Mouse (Mus musculus) erythroblast, embryonic 14.5 days (primary cell): ENCODE data around the gene Tbl1xr1. TPM values are rescaled to one million over a fixed set of nuclear protein-coding genes. Genes with fewer than 3 reads are reported as not detected.

Experiments
- H3K27me3 ChIP-seq: 2 replicates; pipeline ENCODE4 v1.6.1; 2012; ENCODE audit warnings: inconsistent platforms; ENCODE audit not compliant: control insufficient read depth
- H3K36me3 ChIP-seq: 2 replicates; pipeline ENCODE4 v1.6.1; 2012; ENCODE audit warnings: mild to moderate bottlenecking, inconsistent platforms; ENCODE audit not compliant: control insufficient read depth
- H3K4me1 ChIP-seq: 2 replicates; pipeline ENCODE4 v1.6.1; 2012; ENCODE audit warnings: inconsistent platforms; ENCODE audit not compliant: control insufficient read depth
- H3K4me3 ChIP-seq: replicated peaks from 2 replicates; pipeline ENCODE3; 2012; ENCODE audit warnings: moderate library complexity, mild to moderate bottlenecking, inconsistent platforms
- H3K9me3 ChIP-seq: 2 replicates; pipeline ENCODE4 v1.6.1; 2012; ENCODE audit warnings: low read length, inconsistent platforms, mixed read lengths; ENCODE audit not compliant: control insufficient read depth
- GATA1 ChIP-seq: IDR thresholded peaks from 2 replicates; pipeline ENCODE4 v1.6.1; 2012; ENCODE audit warnings: low read length, inconsistent platforms, mixed read lengths
- TAL1 ChIP-seq: IDR thresholded peaks from 3 replicates; pipeline ENCODE4 v1.6.1; 2012; ENCODE audit warnings: low read length, inconsistent platforms, mixed read lengths
- polyA plus RNA-seq: library from polyadenylated mRNA; stranded (reverse); fragments of >175 nt; gene quantifications from 2 replicates; pipeline ENCODE4 v1.2.3, GENCODE M21; 2012

Tbl1xr1 gene
- polyA plus RNA-seq, 1 experiment: 0.53 TPM

DNA sequence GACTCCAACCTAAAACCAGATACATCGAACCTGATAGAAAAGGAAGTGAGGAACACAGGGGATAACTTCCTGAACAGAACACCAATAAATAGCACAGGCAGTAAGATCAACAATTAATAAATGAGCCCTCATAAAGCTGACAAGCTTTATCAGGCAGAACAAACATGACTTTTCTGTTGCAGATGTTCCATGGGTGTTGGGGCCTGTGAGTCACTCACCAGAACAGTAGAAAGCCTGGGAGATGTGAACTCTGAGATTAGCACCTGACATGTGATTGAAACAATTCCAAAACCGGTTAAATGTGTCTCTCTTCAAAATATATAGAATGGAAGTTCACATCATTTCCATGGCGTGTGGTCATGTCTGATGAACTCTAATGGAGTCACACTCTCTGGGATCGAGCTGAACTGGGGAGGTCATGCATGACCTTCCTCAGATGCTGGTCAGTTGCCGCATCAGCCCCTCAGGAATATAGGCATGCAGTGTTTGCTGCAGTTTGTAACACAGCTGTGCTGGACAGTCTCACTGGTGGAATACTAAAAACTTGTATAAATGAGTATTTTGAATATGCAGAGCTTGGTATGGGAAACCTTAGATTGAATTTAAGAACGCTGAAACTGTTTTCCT is 72.0 kb downstream of the Tbl1xr1 start:
- no peak for TF ChIP-seq GATA1
- TF ChIP-seq TAL1: no peak
- H3K9me3 ChIP-seq: no peaks in the 10 kb centered on the region
- H3K4me3 ChIP-seq: no peak overlapping the region
- H3K4me1 ChIP-seq: peaks cover 25% of the 10 kb centered on the region
- H3K27me3 ChIP-seq: no peaks in the 10 kb centered on the region
- peaks cover 2% of the 10 kb centered on the region; the same call in 1 of the 2 replicates for H3K36me3 ChIP-seq

DNA sequence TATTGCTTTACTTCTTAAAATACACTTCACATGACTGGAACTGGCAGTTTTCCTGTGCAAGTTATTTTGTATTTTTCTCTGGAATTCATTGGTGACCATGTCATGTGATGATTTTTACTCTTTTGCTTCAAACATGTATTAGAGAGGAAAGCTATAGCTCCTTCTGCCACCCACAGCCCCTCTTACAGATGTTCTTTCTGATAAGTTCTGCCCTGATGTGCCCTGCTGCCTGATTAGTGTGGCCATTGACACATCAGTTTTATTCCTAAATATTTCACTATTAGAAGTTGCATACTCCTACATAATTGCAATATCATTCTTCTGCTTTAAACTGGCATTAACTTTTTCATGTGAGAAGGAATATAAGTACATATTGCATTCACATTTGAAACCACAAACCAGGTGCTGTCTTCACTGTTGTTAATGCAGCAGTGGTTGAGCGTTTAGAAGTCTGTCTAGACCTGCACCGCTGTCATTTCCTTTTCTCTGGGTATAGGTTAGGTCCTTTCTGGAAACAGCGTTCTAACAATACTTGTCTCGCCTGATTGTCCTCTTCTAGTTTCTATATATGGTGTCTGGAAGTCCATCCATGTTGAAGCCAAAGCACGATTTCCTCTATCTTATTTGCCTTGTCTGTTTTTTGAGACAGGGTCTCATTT is 74.5 kb downstream of the Tbl1xr1 start:
- peaks cover 16% of the 10 kb centered on the region for H3K4me1 ChIP-seq
- peaks cover 2% of the 10 kb centered on the region; the same call in 1 of the 2 replicates for H3K36me3 ChIP-seq
- H3K27me3 ChIP-seq: no peaks in the 10 kb centered on the region
- H3K4me3 ChIP-seq: no peak overlapping the region
- TF ChIP-seq TAL1 (no peak), GATA1 (no peak)
- no peaks in the 10 kb centered on the region for H3K9me3 ChIP-seq

DNA sequence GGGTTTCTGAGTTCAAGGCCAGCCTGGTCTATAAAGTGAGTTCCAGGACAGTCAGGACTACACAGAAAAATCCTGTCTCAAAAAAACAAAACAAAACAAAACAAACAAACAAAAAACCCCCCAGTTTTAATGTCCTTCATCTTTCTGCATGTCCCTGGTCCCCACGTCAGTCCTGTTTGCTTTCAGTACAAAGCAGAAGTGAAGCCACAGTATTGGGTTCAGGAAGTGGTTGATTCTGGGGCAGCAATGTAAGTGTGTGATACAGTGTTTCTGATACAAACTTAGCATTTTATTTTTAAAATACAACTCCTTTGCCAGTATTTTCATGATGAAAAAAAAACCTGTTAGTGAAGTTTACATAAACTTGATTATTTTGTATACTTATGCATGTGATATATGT is 76.3 kb downstream of the Tbl1xr1 start:
- Histone ChIP-seq H3K36me3 (peaks cover 2% of the 10 kb centered on the region; the same call in 1 of the 2 replicates), H3K27me3 (no peaks in the 10 kb centered on the region), H3K4me1 (peaks cover 19% of the 10 kb centered on the region), H3K9me3 (no peaks in the 10 kb centered on the region), H3K4me3 (no peak overlapping the region)
- TF ChIP-seq TAL1 (no peak), GATA1 (no peak)

DNA sequence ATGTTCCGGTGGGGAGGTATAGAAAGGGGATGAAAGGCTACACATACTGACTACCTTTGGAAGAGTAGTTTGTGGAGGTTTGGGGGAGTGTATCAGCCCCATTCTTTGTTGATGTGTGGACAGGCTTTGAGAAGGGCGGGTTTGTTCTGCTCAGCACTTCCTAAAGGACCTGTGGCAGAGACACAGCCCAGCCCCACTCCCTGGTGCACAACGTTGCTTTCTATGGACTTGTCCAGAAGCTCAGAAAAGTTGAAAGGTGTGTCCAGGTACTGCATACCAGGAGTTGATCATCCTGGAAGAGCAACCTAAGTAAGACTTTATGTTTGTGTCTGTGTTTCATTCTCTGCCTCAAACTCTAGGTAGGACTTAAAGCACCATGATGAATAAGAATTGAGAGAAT is 78.1 kb downstream of the Tbl1xr1 start:
- Histone ChIP-seq H3K4me3 (no peak overlapping the region), H3K27me3 (no peaks in the 10 kb centered on the region), H3K4me1 (peaks cover 19% of the 10 kb centered on the region), H3K36me3 (peaks cover 2% of the 10 kb centered on the region; the same call in 1 of the 2 replicates), H3K9me3 (no peaks in the 10 kb centered on the region)
- TF ChIP-seq TAL1: no peak
- TF ChIP-seq GATA1: no peak

DNA sequence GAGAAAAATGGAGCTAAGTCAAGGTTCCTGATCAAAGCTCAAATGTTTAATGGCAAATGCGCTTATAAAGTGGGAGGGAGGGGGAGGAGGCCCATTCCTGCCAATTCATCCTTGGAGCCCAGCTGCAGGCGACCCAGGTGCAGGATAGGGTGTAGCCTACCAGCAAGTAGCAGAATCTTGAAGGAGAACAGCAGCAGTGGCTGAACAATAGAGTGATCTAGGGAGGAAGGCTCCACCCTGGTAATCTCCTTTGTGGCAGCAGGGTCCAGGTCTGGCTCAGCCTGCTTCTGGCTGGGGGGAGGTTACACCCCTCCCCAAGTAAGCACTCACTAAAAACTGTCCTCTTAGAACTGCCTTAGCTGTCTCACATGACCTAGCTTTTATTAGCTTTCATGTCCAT is 79.9 kb downstream of the Tbl1xr1 start:
- TF ChIP-seq TAL1 (no peak), GATA1 (no peak)
- no peak overlapping the region for H3K4me3 ChIP-seq
- no peaks in the 10 kb centered on the region for H3K36me3 ChIP-seq
- H3K27me3 ChIP-seq: no peaks in the 10 kb centered on the region
- H3K9me3 ChIP-seq: no peaks in the 10 kb centered on the region
- peaks cover 5% of the 10 kb centered on the region for H3K4me1 ChIP-seq

GRCm38 (mm10) chr3:22162948-22163347 is 86.5 kb downstream of the Tbl1xr1 start:
- TF ChIP-seq TAL1 (no peak), GATA1 (no peak)
- Histone ChIP-seq H3K27me3 (no peaks in the 10 kb centered on the region), H3K4me3 (no peak overlapping the region), H3K9me3 (no peaks in the 10 kb centered on the region), H3K4me1 (no peaks in the 10 kb centered on the region), H3K36me3 (no peaks in the 10 kb centered on the region)

DNA sequence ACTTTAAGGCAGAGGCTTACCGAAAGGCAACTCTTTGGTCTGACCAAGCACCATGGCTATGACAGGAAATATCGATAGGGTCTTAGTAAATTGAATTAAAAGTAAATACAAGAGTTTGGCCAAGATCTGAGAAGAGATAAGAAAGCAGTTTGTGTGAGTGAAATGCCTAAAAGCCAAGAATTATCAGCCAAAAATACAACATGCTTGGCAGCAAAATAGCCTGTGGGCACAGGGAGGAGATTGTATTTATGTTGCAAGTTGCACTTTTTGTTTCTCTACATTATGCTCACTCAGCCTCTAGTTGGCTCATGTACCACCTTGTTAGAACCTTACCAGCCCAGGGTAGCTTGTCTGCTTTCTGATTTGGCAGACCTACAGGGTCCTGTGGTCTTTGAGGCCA is 91.4 kb downstream of the Tbl1xr1 start:
- no peaks in the 10 kb centered on the region for H3K27me3 ChIP-seq
- no peaks in the 10 kb centered on the region for H3K36me3 ChIP-seq
- peaks cover 1% of the 10 kb centered on the region; the same call in 1 of the 2 replicates for H3K4me1 ChIP-seq
- TF ChIP-seq GATA1 (no peak), TAL1 (no peak)
- H3K9me3 ChIP-seq: no peaks in the 10 kb centered on the region
- no peak overlapping the region for H3K4me3 ChIP-seq

DNA sequence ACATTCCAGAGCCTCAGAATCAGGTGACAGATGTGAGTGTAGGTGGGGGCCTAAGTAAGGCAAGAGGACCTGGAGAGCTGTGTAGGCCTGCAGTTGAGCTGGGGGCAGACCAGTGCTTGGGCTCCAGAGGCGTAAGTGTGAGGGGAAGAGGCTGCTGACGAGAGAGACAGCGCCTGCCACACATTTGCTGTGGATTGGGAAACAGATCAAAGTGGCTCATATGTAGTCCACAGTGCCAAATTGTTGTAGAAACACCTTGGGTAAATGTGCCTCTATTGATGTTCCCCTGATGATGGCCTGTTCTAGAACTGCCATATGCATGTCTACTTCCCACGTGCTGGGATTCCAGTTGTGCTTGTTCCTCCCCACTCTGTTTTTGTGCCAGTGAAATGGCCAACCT is 92.0 kb downstream of the Tbl1xr1 start:
- Histone ChIP-seq H3K4me3 (no peak overlapping the region), H3K9me3 (no peaks in the 10 kb centered on the region), H3K36me3 (no peaks in the 10 kb centered on the region), H3K4me1 (peaks cover 1% of the 10 kb centered on the region; the same call in 1 of the 2 replicates), H3K27me3 (no peaks in the 10 kb centered on the region)
- TF ChIP-seq TAL1: no peak
- TF ChIP-seq GATA1: no peak

- Histone ChIP-seq H3K27me3 (no peaks in the 10 kb centered on the region), H3K4me1 (peaks cover 1% of the 10 kb centered on the region; the same call in 1 of the 2 replicates), H3K4me3 (no peak overlapping the region), H3K9me3 (no peaks in the 10 kb centered on the region), H3K36me3 (no peaks in the 10 kb centered on the region)
- TF ChIP-seq TAL1 (no peak), GATA1 (no peak)
These were observed 95.1 kb downstream of the Tbl1xr1 start for GRCm38 (mm10) chr3:22171526-22171925.
